Comparison of ENCODE assay signal across 19 mouse cellular contexts in the genomic region with DNA sequence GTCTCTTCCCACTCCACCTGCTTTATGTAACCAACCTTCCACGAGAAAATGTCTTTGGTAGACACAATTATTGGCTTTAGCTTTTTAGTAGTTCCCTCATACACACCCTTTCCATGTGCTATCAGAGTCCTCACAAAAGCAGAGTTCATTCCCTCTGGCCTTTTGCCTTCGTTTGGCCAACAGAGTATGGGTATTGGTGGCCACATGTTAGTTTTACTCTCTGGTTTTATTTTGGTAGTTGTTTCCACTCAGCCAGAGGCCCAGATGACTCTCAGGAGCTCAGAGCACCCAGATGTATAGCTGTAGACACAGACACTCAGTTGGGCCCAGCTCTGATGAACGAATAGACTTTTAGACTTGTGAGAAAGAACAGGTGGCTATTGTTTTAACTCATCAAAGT.
A peak's percentile ranks its signal among the peaks of the same experiment; 100 is the strongest.
DNase-seq lines count a peak whose midpoint lies in the region; TF ChIP-seq lines count a peak whose summit lies in the region.
"Had no signal": no experiment of that assay in that cellular context is flagged by ENCODE, and none has a peak within 500 bp of the region (broad histone marks: within the 10 kb centered on the region; RNA-seq: fewer than 3 reads in every experiment).

No protein-coding gene starts in this region.

- no peak overlapping the region for H3K9ac ChIP-seq in CH12.LX (ENCODE audit: insufficient read depth, low read depth)

- H3K4me3 ChIP-seq in spleen, adult 2 months (ENCODE audit: extremely low read depth, insufficient read depth, insufficient read length), result no peak overlapping the region
- no peak overlapping the region for H3K4me3 ChIP-seq in CH12.LX (replicated peaks in 1 of 3; ENCODE audit: low read depth in 2 of 3, low read length in 2 of 3, poor library complexity in 1 of 3)
- no peak overlapping the region for H3K4me3 ChIP-seq in olfactory bulb, adult 2 months (ENCODE audit: insufficient read depth, low read depth, low read length)
- H3K4me3 ChIP-seq in gastrocnemius, adult 2 months, result no peak overlapping the region

- dilution Hi-C loops in CH12.LX (cut with MboI; ENCODE audit: extremely low pct_ligation_motif_present, extremely low pct_unique_long_range_greater_than_20kb, low sequenced_read_pairs), result no loop called here

- TF ChIP-seq POLR2A in spleen, adult 2 months (IDR thresholded peaks at IDR 0.05; ENCODE audit: low read depth, low read length), result no peak
- TF ChIP-seq POLR2A in CH12.LX (IDR thresholded peaks at IDR 0.05; ENCODE audit: low read depth, low read length), result no peak
- TF ChIP-seq POLR2A in olfactory bulb, adult 2 months (IDR thresholded peaks at IDR 0.05; ENCODE audit: insufficient read depth, low read depth, low read length), result no peak

- H3K27me3 ChIP-seq in spleen, adult 2 months (ENCODE audit: control insufficient read depth, insufficient read depth, low read length), result no peaks in the 10 kb centered on the region
- no peaks in the 10 kb centered on the region for H3K27me3 ChIP-seq in CH12.LX (replicated peaks)
- H3K27me3 ChIP-seq: Patski had no signal

- peak overlapping the region; percentile 51; the same call in 1 of the 2 replicates for H3K27ac ChIP-seq in spleen, adult 2 months (ENCODE audit: insufficient read depth, low read length)
- H3K27ac ChIP-seq in CH12.LX (ENCODE audit: insufficient read depth, low read depth), result no peak overlapping the region
- peak overlapping the region; percentile 92 for H3K27ac ChIP-seq in olfactory bulb, adult 2 months (ENCODE audit: insufficient read depth, low read depth, low read length)
- H3K27ac ChIP-seq in gastrocnemius, adult 2 months, result no peak overlapping the region

- TF ChIP-seq RAD21 in CH12.LX (IDR thresholded peaks at IDR 0.05; ENCODE audit: low read depth, low read length), result no peak

- intact Hi-C loops in gastrocnemius, adult 2 months (cut with DNase I), result no loop called here

- peaks cover 20% of the 10 kb centered on the region for H3K4me1 ChIP-seq in spleen, adult 2 months (ENCODE audit: control insufficient read depth, insufficient read depth, insufficient read length)
- H3K4me1 ChIP-seq in CH12.LX (ENCODE audit: control insufficient read depth in 1 of 2, insufficient read depth in 2 of 2), result peaks cover 15 to 40% of the 10 kb centered on the region in 2 experiments
- H3K4me1 ChIP-seq in olfactory bulb, adult 2 months (ENCODE audit: control insufficient read depth, insufficient read depth, low read length), result peaks cover 9% of the 10 kb centered on the region

- DNase-seq in spleen, adult 2 months (ENCODE audit: low read depth in 1 of 2, low spot score in 2 of 2), result no peak
- no peak for DNase-seq in spleen, postnatal 14 days (ENCODE audit: low spot score in 2 of 2)
- peak; percentile 25 for DNase-seq in CH12.LX (ENCODE audit: extremely low read depth)
- no peak for DNase-seq in gastrocnemius, adult 2 months
- DNase-seq in c-Kit-positive CD71-positive TER-119-positive erythroid progenitor cells, embryonic 14.5 days (ENCODE audit: low spot score), result no peak
- DNase-seq: adrenal gland, adult 2 months; adrenal gland, adult 8-10 months; adrenal gland, postnatal 10 days; adrenal gland, postnatal 14 days; adrenal gland, postnatal 25 days; adrenal gland, postnatal 36 days; cerebellum, adult 11 months; cerebellum, adult 11-12 months; cerebellum, adult 18-20 months; cerebellum, adult 2 months; cerebellum, adult 8-10 months had no signal

- no peaks in the 10 kb centered on the region for H3K79me2 ChIP-seq in CH12.LX (replicated peaks; ENCODE audit: control insufficient read depth, extremely low read depth, insufficient read depth, poor library complexity, severe bottlenecking)

- no peaks in the 10 kb centered on the region for H3K9me3 ChIP-seq in CH12.LX (replicated peaks; ENCODE audit: low read length)
- H3K9me3 ChIP-seq: G1E had no signal

- in situ Hi-C loops in CH12.LX (cut with MboI; ENCODE audit: low pct_ligation_motif_present, low pct_unique_long_range_greater_than_20kb, low sequenced_read_pairs), result no loop called here

- WGBS in spleen, adult 2 months, result 65% methylated on average over 3 of the region's 3 CpGs
- WGBS in olfactory bulb, adult 2 months, result 46% methylated on average over 3 of the region's 3 CpGs

- H3K4me2 ChIP-seq in CH12.LX (ENCODE audit: insufficient read depth, low read depth, poor library complexity, severe bottlenecking), result peak overlapping the region; percentile 2; the same call in 1 of the 2 replicates

- TF ChIP-seq CTCF in spleen, adult 2 months (IDR thresholded peaks at IDR 0.05; ENCODE audit: extremely low read depth, insufficient read depth, insufficient read length, insufficient replicate concordance), result no peak
- TF ChIP-seq CTCF in CH12.LX (conservative IDR thresholded peaks at IDR 0.05 in 1 of 2, IDR thresholded peaks at IDR 0.05 in 1 of 2; ENCODE audit: low read depth in 2 of 2, low read length in 2 of 2), result no peak
- no peak for TF ChIP-seq CTCF in olfactory bulb, adult 2 months (IDR thresholded peaks at IDR 0.05; ENCODE audit: insufficient read depth, low read depth, low read length)
- TF ChIP-seq CTCF in gastrocnemius, adult 2 months (IDR thresholded peaks at IDR 0.05), result no peak

- TF ChIP-seq EP300 in CH12.LX (IDR thresholded peaks at IDR 0.05; ENCODE audit: low read length), result no peak; the same call in 1 of the 2 replicates

- H3K36me3 ChIP-seq in spleen, adult 2 months (ENCODE audit: control insufficient read depth, insufficient read depth, low read length), result no peaks in the 10 kb centered on the region
- no peaks in the 10 kb centered on the region for H3K36me3 ChIP-seq in CH12.LX (replicated peaks in 1 of 2; ENCODE audit: control insufficient read depth in 1 of 2, insufficient read depth in 1 of 2, low read length in 1 of 2)
- H3K36me3 ChIP-seq: G1E had no signal

TF ChIP-seq in CH12.LX, 34 proteins besides CTCF, POLR2A, EP300 and RAD21:
- TF ChIP-seq MEF2A (IDR thresholded peaks at IDR 0.05; ENCODE audit: borderline replicate concordance, low read depth, low read length) (peak; percentile 69; the same call in 1 of the 2 replicates), CHD1 (IDR thresholded peaks at IDR 0.05; ENCODE audit: low read depth, low read length) (no peak), NRF1 (IDR thresholded peaks at IDR 0.05; ENCODE audit: low read depth, low read length) (no peak), USF1 (IDR thresholded peaks at IDR 0.05; ENCODE audit: low read depth, low read length) (no peak), MAX (IDR thresholded peaks at IDR 0.05; ENCODE audit: low read length) (0 out of 2 replicates have a peak, but pooled peaks have one; percentile 54), POLR2AphosphoS2 (IDR thresholded peaks at IDR 0.05; ENCODE audit: low read depth, low read length) (no peak), UBTF (IDR thresholded peaks at IDR 0.05; ENCODE audit: low read depth, low read length) (no peak), ZMIZ1 (IDR thresholded peaks at IDR 0.05; ENCODE audit: low read depth, low read length) (no peak), SMC3 (IDR thresholded peaks at IDR 0.05; ENCODE audit: low read depth, low read length) (0 out of 2 replicates have a peak, but pooled peaks have one; percentile 1), GABPA (IDR thresholded peaks at IDR 0.05; ENCODE audit: insufficient replicate concordance, low read depth, low read length) (no peak), HCFC1 (IDR thresholded peaks at IDR 0.05; ENCODE audit: low read depth, low read length) (no peak), TBP (conservative IDR thresholded peaks at IDR 0.05; ENCODE audit: low read depth, low read length) (no peak), BHLHE40 (IDR thresholded peaks at IDR 0.05; ENCODE audit: low read depth, low read length) (no peak), ZNF384 (IDR thresholded peaks at IDR 0.05; ENCODE audit: low read depth, low read length) (no peak), IRF4 (IDR thresholded peaks at IDR 0.05; ENCODE audit: low read depth, low read length) (0 out of 2 replicates have a peak, but pooled peaks have one; percentile 28), JUN (IDR thresholded peaks at IDR 0.05; ENCODE audit: insufficient read depth, low read depth, low read length) (no peak), MXI1 (IDR thresholded peaks at IDR 0.05; ENCODE audit: low read depth, low read length) (no peak), ELF1 (IDR thresholded peaks at IDR 0.05; ENCODE audit: low read depth, low read length) (no peak), TCF12 (IDR thresholded peaks at IDR 0.05; ENCODE audit: low read depth, low read length) (0 out of 2 replicates have a peak, but pooled peaks have one; percentile 26), ZKSCAN1 (IDR thresholded peaks at IDR 0.05; ENCODE audit: borderline replicate concordance, low read depth, low read length) (no peak), MAFK (IDR thresholded peaks at IDR 0.05; ENCODE audit: insufficient replicate concordance, low read length) (no peak), MAZ (IDR thresholded peaks at IDR 0.05; ENCODE audit: low read depth, low read length) (no peak), MYC (IDR thresholded peaks at IDR 0.05; ENCODE audit: low read depth, low read length) (peak; percentile 71), ETS1 (conservative IDR thresholded peaks at IDR 0.05; ENCODE audit: low read depth, low read length) (no peak), PAX5 (IDR thresholded peaks at IDR 0.05; ENCODE audit: low read length) (no peak), JUND (conservative IDR thresholded peaks at IDR 0.05; ENCODE audit: low read depth, low read length) (no peak), E2F4 (IDR thresholded peaks at IDR 0.05; ENCODE audit: insufficient replicate concordance, low read depth, low read length) (no peak), USF2 (conservative IDR thresholded peaks at IDR 0.05; ENCODE audit: low read depth, low read length) (no peak), RCOR1 (conservative IDR thresholded peaks at IDR 0.05; ENCODE audit: low read depth, low read length) (no peak), SIN3A (IDR thresholded peaks at IDR 0.05; ENCODE audit: low read length) (no peak), CHD2 (IDR thresholded peaks at IDR 0.05; ENCODE audit: low read length) (no peak)

Comparison
In these comparisons a context has a peak if more than half of its experiments do, and no peak if none do; other contexts are left out.
1. H3K27ac ChIP-seq: peak in spleen, adult 2 months (single experiment) and olfactory bulb, adult 2 months (single experiment); none in CH12.LX (single experiment) and gastrocnemius, adult 2 months (single experiment).